Mouse (Mus musculus): Measurements from ENCODE around the gene Rnf185. TPM values are rescaled to one million over a fixed set of nuclear protein-coding genes. Genes with fewer than 3 reads are reported as not detected.

Rnf185 gene
- total RNA-seq, 2 experiments from 2014 or later = 3.2 to 6.3 TPM

DNA sequence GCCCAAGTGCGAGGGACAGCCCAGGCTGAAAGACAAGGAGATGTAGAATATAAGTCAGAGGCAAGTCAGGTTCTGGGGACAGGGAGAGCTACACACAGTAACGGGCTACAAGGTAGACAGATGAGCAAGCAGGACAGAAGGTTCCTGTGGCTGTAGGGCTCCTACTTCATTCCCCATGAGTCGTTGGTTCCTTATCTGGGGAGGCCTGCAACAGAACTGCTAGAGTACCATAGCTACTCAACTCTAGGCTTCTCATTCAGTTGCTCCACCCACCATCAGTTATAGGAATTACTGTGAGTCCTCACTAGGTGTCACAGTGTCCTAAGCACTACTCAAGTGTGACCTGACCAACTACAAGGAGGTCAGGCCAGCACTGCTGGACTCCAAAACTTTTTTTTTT lies 49.1 kb downstream of the Rnf185 start:
- ATAC-seq (replicated peaks; ENCODE audit: low FRiP score, poor library complexity, severe bottlenecking) = peak; percentile 84

DNA sequence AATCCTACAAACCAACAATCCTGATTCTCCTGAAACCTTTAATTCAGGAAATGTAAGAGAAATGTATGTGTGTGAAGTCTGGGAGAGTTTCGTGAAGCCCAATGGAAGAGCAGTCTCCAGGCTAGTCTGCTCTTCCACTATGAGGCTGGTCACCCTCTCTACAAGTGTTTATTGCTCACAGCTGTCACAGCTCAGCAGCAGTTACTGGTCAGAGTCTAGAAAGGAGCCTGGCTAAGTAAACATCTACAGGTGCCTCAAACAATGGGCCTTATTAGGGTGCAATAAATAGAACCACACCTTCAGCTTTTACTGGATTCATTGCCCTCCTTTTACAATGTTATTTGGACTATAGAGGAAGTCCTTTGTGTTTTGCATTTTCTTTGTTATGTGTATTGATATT lies 53.8 kb downstream of the Rnf185 start:
- no peak for ATAC-seq (replicated peaks; ENCODE audit: low FRiP score, poor library complexity, severe bottlenecking)

DNA sequence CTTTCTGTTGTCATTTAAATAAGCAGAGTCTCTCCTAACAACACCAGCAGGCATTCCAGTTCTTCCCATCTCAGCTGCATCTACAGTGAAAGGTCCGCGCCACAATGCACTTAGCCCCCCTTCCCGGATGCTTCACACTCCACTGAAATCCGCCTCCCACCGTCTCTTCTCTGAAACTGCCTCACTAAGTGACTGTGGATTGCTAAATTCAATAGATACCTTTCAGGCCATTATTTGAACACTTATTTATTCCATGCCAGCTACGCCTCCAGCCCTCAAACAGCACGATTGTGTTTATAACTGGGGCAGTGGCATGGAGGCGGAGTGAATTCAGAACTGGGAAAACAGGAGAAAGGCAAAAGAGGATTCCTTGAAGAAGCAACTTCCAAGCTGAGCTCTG lies 55.6 kb downstream of the Rnf185 start:
- no peak for ATAC-seq (replicated peaks; ENCODE audit: low FRiP score, poor library complexity, severe bottlenecking)

DNA sequence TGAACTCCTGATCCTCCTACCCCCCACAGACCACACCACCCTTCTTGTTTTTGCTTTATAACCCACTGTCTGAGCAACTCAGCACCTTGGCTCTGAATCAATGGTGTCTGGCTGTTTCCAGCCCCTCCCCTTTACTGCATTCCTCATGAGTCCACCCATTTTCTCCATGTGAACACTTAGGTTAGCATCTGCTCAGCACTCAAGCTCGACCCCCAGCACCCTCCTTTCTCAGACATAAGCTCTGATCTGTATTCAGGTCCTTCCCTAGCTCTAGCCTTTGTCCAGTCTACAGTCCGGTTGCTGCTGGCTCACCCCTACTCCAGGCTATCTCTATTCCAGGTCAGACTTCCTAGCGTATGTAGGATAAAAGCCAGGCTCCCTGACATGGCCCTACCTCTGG lies 56.1 kb downstream of the Rnf185 start:
- ATAC-seq (replicated peaks; ENCODE audit: low FRiP score, poor library complexity, severe bottlenecking) = no peak

DNA sequence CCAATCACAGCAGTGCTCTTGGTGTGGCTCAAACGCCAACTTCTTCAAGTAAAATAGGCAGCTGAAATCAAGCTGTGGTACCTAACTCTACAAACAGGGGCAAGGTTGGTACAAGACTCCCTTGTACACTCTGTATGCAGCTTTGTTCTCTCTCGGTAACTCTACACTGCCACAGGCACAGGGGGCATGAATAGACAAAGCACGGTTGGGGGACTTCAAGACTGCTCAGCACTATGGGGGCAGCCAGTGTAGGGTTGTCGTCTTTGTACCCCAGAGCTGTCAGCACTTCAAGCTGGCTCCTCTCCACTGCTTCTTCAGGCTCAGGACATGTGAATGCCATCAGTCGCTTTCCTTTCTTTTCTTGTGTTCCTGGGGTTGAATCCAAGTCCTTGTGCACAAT lies 57.6 kb downstream of the Rnf185 start:
- ATAC-seq (replicated peaks; ENCODE audit: low FRiP score, poor library complexity, severe bottlenecking) = no peak

DNA sequence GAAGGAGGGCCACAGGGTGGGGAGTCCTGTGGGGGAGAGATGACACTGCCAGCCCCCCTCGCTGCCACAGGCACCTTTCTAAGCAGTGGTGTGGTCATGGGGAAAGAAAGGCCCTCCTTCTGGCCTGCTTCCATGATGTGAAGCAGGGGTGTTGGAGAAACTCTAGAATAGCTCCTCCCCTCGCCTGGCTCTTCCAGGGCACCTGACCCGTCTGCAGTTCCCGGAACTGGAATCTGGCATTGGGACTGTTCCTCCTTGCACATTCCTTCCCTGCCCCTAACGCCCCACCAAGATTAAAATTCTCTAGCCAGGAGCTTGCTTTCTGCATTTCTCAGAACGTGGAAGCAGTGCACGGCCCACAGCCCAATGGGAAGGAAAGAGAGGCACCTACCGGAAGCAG lies 59.6 kb downstream of the Rnf185 start:
- no peak for ATAC-seq (replicated peaks; ENCODE audit: low FRiP score, poor library complexity, severe bottlenecking)

DNA sequence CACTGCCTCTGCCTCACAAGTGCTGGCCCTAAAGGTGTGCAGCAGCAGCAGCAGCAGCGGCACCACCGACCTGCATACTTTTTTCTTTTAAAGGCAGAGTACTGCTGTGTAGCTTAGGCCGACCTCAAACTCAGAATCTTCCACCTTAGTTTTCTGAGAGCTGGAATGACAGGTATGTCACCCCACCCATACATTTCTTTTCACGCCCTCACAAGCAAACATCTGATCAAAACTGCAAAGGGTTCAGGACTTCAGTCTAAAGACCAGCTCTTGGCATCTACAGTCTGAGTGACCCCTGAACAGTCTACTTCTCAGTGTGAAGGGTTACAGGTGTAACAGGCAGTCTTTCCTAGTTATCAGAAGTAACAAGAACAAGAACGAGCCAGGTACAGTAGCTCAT lies 61.4 kb downstream of the Rnf185 start:
- ATAC-seq (replicated peaks; ENCODE audit: low FRiP score, poor library complexity, severe bottlenecking) = no peak

DNA sequence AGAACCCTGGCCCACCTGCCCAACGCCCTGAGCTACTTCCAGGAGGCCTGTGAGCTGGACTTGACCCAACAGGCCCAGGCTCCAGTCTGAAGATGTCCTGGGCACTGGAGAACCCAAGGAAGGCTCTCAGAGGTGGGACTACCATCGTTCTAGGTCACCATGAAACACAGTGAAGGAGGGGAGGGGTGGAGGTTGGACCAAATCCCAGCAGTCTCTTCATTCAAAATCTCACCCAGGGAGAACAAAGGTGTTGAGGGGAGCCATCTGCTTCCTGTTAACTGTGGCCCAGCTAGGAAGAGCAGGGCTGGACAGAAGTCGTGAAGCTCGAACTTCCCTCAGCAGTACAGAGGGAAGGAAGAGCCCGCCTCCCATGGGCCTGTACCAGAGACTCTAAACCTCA lies 62.2 kb downstream of the Rnf185 start:
- ATAC-seq (replicated peaks; ENCODE audit: low FRiP score, poor library complexity, severe bottlenecking) = no peak

DNA sequence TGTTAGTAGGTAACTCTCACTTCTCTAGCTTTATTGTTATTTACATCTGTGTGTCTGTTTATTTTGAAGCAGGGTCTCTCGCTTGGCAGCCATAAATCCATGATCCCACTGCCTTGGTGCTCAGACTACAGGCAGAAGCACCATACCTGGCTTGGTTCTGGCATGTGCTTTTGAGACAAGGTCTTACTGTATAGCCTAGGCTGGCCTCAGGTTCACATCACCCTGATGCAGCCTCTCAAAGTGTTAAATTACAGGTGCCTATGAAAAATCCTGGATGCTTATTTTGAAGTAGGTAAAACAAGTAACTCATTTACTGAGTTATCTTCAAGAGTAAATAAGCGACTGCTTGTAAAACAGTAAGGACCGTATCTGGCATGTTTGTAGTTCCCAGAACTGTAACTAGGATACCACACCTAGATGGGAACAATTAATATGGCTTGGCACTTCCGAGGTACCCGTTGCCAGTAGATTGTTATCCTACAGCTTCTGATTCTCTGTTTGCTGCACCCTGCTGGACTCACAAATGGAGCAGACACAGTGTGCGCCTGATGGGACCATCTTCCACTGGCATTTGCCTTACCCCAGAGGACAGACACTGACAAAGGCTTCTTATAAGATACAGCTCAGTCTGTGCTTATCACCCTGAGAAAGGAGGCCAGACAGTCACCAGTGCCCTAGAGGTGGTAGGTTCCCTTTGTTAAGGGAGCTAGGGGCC lies 64.5 kb downstream of the Rnf185 start:
- ATAC-seq (replicated peaks; ENCODE audit: low FRiP score, poor library complexity, severe bottlenecking) = no peak

DNA sequence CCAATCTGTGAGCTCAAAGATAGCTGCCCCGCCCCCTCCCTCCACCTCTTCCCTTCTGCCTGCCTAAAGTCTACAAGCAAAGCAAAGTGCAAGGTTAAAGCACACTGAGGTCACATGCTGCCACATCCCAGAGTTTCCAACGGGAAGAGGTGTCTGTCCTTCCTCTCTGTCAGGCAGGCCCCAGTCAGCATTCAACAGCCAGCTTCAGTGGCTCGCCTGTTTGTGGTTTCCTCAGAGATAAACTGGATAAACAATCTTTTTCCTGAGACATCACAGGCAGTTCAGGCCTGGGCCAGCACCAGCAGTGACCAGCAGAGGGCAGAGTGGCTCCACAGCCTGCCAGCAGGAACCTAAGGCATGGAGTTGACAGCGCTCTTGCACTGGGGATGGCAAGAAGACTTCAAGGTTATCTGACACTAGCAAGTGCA lies 65.2 kb downstream of the Rnf185 start:
- ATAC-seq (replicated peaks; ENCODE audit: low FRiP score, poor library complexity, severe bottlenecking) = peak; percentile 93

DNA sequence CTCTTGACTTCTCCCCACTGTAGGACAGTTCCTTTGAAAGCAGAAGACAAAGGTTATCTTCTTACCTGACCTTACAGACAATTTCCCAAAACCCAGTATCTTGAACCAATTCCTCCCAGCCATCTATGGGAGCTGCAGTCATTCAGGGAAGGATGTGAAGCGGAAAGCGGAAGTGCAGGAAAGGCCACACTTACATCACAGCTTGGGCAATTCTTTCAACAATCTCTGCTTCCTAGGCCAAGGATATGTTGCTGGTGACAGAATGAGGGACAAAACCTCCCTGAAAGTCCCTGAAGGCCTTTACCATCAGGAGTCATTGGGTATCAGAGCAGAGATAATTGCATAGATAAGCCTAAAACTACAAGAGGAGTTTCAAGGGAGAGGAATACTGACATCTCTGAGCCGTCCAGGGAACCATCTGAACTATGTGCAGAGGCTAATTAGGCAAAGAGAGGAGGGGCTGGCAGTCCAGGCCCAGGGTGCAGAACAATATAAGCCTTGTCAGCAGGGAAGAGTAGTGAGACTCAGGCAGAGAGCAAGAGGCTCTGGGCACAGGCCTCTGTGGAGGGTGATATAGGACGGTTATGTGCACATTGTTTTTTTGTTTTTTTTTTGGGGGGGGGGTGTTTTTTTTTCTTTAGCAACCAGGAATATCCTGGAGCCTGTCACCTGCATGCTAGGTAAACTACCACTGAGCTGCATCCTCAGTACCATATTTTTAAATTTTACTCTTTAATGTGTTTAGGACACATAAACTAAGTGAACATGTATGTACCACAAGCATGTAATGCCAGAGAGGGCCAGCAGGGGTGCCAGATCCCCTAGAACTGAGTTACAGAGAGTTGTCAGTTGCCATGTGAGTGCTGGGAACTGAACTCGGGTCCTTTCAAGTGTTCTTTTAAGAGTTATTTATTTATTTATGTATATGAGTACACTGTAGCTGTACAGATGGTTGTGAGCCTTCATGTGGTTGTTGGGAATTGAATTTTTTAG lies 69.3 kb downstream of the Rnf185 start:
- ATAC-seq (replicated peaks; ENCODE audit: low FRiP score, poor library complexity, severe bottlenecking) = no peak

DNA sequence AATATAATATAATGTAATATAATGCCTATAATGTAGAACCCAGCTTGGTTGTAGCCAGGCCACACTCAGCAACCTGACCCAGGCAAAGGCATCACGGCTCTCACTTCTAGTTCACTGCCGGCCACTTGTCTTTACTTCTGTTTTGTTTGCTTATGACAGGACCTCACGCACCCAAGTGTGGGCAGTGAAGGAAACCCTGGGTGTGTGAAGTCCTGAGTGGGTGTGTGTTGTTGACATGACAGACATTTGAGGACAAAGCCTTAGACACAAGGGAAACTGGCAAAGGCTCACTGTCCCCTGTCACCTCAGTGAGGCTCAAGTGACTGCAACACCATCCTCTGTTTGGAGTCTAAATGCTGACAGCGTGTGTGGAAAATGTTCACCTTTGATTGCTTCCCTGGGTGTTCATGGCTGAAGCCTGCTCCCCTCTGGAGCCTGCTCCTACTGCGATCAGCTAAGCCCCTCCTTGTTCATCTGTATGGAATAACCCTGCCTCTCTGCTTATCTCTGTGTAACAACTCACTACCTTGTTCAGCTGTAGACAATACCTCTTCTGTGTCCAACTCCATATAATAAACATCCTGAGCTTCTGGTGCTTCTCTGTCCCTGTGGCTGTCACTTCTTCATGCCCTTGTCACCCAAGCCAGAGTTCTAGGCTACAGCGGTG lies 70.9 kb downstream of the Rnf185 start:
- ATAC-seq (replicated peaks; ENCODE audit: low FRiP score, poor library complexity, severe bottlenecking) = no peak

DNA sequence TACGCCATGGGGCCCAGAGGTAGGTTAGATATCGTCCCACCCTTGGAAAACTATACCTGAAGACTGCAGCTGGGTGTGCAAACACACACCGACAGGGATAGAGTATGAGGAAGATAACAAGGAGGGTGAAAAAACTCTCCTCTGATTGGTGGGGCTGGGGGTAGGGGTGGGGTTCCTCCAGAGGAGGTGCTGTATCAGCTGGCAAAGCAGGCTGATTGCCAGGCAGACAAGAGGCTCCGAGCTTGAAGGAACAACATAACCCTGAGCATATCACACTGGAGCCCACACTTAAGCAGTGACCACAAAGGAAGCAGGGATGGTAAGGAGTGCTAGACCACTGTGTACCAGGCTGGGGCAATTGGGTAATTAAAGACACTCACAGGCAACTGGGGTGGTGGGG lies 72.7 kb downstream of the Rnf185 start:
- no peak for ATAC-seq (replicated peaks; ENCODE audit: low FRiP score, poor library complexity, severe bottlenecking)

DNA sequence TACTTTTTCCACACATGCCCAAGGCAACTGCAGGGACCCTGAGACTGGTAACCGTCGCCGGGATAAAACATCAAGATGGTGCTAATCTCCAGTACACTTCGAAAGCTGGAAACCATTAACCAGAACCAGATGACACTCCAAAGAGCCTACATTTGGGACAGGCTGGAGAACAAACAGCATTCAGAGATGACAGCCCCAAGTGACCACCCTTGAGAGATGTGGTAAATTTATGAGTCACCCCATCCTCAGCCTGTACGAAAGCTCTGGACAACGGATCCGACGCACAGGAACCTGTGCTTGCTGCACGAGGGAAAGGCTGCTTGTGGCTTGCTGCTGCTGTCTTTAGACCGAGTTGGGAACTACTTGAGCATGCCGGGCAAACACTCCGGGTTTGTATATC lies 77.4 kb downstream of the Rnf185 start:
- ATAC-seq (replicated peaks; ENCODE audit: low FRiP score, poor library complexity, severe bottlenecking) = no peak

DNA sequence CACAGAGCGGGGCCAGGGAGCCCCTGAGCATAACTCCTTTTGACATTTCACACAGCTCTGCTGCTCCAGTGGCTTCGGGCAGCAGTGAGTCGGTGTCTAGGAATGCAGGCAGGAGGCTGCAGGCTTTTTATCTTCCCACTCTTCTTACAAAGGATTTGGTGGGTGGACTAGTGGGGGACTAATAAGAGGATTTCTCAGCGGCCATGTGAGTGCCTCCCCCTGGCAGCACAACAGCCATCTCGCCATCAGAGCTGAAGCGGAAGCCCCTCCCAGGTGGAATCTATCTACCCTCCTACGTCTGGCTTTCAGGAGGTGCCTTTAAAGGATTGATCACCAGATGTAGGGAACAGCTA lies 77.9 kb downstream of the Rnf185 start:
- ATAC-seq (replicated peaks; ENCODE audit: low FRiP score, poor library complexity, severe bottlenecking) = no peak

DNA sequence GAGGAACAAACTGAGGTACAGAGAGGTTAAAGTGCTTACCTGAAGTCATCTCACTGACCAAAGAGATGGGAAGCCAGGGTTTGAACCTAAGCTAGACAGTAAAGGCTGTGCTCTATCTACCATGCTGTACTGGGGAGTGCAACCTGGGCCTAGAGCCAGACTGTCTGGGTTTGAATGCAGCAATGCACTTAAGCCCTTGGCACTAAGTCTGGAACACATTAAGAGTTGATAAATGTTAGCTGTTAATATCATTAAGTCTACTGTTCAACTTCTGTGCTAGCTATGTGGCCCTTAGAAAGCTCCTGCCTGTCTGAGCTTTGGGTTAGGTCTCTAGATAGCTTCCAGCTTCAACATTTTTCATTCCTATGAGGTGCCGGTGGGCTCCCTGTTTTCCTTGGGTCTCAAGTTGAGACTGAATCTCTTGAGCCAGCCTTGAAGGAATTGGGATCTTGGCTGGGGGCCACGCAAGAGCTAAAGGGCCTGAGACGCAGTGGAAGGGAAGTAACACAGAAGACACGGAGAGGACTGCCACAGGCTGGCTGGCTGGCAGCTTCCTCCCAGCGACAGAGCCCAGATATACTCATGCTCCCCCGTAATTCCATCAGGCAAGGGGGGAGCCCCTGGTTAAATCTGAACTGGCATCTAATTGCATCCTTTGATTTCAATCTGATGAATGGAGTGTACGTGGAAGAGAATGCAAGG lies 78.4 kb downstream of the Rnf185 start:
- no peak for ATAC-seq (replicated peaks; ENCODE audit: low FRiP score, poor library complexity, severe bottlenecking)

DNA sequence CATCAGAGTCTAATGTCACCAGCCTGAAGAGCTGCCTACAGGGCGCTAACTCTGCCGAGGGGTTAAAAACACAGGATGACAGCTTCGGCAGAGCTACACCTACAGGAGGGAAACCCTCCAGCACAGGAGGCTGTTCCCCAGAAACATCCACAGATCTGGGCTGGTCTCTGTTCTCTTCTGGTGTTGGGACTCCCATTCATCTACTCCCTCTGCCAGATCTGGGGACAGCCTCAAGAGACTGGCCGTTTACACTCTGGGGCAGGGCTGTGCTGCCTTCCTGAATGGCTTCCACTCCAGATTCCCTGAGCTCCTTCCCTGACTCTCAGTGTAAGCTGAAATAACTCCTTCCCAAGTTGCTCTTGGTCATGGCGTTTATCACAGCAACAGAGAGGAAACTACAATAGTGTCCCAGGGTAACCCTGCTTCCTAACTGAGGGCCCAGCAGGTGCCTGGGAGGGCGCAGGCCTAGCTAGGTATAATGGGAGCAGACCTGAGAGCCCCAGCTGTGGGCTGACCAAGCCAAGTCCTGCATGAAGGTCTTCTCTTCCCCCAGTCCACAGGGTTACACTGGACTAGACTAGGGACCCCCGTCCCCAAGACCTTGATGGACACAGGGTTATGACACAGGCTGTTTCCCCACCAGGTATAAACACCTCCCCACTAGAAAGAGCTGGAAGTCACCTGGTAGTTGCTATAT lies 80.4 kb downstream of the Rnf185 start:
- peak; percentile 36 for ATAC-seq (replicated peaks; ENCODE audit: low FRiP score, poor library complexity, severe bottlenecking)

DNA sequence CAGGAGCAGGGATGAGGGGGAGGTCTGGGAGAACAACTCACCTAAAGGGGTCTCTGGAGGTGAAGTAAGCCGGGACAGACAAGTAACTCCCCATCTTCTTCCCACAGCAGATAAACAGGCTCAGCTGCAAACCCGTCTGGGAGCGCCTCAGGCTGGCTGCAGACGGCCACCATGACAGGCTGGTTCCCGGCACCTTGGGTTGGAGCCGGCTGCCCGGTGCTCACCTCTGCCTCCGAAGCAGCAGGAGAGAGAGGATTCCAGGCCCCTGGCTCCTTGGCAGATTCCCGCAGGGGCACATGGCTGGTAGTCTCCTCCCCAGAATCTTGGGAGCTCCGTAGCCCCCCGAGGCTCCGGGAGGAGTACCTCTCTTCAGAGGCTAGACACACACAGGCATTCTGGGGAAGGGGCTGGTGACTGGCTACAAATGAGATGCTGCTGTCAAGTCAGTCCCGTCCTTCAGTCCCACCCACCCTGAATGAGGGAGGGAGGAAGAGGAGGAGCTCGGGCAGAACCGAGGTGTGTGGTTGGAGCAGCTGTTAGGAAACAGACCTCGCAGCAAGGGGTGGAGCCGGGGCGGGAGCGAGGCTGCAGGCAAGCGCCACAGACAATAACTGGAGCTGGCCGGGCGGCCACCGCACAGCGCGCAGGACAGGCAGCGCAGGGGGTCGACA lies 81.1 kb downstream of the Rnf185 start:
- ATAC-seq (replicated peaks; ENCODE audit: low FRiP score, poor library complexity, severe bottlenecking) = peak; percentile 62; the same call in 1 of the 2 replicates

DNA sequence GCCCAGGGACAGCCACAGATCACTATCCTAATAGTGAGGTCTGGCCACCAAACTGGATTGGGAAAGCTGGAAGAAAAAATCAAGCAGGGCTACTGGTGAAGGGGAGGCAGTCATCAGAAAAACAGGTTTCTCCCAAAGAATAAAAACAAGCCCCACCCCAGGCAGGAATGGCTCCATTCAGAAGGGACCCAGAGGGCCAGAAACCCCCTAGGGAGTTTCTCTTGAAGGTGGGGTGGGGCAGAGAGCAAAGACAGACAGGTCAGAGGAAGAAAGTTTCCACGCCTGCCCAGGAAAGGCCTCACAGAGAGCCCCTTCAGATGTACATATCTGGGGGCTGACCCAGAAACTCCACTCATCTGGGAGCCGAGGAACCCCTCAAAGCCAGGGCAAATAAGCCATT lies 82.0 kb downstream of the Rnf185 start:
- no peak for ATAC-seq (replicated peaks; ENCODE audit: low FRiP score, poor library complexity, severe bottlenecking)
